Mouse (Mus musculus): ENCODE measurements at regions not wholly inside any gene's neighbourhood (a gene's known extent, or its start where the extent isn't known, plus 50 kb on each side); places are given as distances from the start of the nearest gene placed in this dataset.
A peak's percentile ranks its signal among the peaks of the same experiment; 100 is the strongest.
"Not testable (repeated sequence)": the region's sequence is repeated elsewhere in the genome, so short reads cannot be mapped to it uniquely, and the experiment has no call there.

DNA sequence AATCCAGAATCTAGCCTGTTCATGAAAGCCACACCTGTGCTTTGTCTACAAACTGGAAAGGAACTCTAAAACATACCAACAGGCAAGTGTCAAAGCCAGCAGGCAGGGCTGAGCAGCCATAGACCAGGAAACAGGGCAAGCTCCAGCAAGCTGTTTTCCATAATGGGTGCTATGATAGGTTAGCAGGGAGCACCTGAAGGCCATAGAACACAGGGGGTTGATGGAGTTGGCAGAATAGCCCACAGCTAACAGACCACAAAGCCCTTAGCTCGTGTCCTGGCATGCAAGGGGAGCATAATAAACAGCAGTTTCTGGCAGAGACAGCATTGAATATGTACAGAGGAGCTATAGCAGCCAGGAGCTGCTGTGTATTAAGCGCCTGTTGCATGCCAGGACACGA, 313.1 kb upstream of the Cdh5 start:
- no peak for DNase-seq (ENCODE audit: low read depth, low spot score)

DNA sequence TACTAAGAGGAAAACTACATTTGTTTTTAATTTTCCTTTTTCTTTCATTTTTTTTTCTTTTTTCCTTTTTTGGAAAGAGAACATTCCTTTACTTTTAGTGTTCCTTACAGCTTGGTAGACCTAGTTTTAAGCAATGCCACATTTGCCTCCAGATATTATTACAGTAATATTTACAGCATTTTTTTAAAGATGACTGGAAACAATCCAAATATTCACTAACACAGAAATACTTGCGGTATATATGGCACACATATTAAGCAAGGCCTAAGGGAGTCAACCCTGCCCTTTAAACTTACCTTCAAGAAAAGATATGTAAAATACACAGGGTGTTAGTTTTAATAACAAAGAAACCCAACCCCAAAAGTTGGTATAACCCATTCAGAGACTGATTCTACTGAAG, 308.1 kb upstream of the Cdh5 start:
- no peak for DNase-seq (ENCODE audit: low read depth, low spot score)

DNA sequence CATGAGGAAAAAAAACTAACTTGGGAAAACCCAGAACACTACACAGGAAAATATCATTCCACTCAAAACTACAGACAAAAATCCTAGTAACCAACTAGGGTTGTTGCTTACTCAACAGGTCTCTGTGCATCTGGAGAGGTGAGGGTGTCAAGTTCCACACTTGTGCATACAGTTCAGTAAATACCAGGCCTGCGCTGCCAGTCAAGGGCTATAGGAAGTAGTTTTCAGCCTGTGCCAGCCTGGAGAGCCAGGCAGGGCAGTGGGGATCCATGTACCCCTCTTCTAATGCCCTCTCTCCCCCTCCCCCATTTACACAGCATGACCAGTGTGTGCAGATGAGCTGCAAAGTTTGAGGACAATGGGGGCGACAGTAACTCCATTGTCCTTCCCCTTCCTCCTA, 302.8 kb upstream of the Cdh5 start:
- not testable (repeated sequence) for DNase-seq (ENCODE audit: low read depth, low spot score)

DNA sequence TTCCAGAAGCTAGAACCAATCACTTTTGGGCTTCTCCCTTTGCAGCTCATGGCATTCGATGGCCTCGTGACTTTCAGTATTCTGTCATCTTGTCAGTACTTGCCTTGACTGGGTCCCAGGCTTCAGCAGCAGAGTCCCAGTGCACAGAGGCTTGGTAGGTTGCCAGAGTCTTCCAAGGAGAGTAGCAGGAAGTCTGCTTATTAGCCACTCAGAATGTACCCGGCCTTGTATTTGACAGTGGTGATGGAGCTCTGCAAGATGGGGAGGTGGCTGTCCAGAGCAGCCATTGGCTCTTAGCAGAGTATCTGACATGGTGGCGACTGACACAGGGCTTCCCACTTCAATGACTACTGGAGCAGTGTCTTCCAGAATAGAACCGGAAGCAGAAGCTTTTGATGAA, 293.3 kb upstream of the Cdh5 start:
- no peak for DNase-seq (ENCODE audit: low read depth, low spot score)

DNA sequence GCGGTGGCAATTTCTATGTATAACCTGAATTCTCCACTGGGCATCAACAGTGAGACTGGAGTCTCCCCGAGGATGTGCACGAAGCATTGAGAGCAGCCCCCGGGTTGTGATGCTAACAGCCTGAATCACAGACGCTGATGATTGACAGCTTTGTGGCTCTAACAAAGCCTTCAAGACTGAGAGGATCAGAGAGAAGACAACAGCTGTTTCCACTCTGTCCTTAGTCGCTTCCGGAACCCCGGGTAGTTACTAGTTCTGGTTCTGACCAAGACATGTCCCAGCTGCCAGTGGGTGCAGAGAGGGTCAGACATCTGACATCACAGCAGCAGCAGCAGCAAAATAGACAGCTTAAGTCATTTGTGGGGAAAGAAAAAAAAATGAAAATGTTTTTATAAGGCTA, 292.8 kb upstream of the Cdh5 start:
- DNase-seq (ENCODE audit: low read depth, low spot score), result no peak

DNA sequence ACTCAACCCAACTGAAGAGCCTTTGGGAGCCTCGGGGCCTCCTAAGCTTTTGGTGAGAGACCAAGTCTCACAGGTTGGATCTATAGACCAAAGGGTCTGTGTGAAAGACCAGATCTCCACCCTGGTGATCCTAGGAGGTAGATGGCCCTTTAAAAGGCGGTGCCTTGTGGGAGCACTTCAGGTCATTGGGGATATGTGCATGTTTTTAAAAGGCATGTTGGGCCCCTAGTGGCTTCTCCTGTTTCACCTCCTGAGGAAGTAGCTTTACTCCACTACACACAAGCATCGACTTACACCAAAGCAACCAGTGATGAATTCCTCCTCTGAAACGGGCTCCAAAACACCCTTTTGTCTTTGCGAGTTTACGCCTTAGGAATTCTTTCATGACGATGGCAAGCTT, 292.3 kb upstream of the Cdh5 start:
- DNase-seq (ENCODE audit: low read depth, low spot score), result peak; percentile 35

DNA sequence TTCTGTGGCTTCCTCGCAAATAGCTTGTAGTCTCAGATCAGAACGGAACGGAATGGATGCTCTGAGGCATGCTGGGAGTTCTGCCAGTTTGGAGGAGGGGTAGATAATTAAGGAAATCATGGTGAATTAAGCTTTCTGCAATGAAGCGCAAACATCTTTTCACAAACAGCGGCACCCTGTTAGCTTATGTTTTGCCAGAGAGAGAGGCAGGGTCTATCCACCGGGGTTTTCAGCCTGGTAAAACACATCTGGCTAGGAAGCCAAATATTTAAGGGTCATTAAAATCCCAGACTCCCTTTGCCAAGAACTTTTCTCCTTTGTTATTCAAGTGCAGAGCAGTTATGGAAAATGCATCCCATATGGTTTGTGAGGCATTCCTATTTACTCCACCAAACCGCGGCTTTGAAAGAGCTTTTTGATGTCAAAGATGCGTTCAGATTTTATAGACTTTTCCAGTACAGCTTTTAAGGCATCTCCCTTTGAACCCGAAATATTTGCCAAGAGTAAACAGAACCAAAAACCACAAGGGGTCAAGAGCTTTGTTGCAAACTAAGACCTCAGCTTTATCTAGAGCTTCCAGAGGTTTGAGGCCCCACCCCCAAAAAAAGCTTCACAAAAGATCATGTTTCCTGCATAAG, 287.4 kb upstream of the Cdh5 start:
- peak; percentile 79 for DNase-seq (ENCODE audit: low read depth, low spot score)

DNA sequence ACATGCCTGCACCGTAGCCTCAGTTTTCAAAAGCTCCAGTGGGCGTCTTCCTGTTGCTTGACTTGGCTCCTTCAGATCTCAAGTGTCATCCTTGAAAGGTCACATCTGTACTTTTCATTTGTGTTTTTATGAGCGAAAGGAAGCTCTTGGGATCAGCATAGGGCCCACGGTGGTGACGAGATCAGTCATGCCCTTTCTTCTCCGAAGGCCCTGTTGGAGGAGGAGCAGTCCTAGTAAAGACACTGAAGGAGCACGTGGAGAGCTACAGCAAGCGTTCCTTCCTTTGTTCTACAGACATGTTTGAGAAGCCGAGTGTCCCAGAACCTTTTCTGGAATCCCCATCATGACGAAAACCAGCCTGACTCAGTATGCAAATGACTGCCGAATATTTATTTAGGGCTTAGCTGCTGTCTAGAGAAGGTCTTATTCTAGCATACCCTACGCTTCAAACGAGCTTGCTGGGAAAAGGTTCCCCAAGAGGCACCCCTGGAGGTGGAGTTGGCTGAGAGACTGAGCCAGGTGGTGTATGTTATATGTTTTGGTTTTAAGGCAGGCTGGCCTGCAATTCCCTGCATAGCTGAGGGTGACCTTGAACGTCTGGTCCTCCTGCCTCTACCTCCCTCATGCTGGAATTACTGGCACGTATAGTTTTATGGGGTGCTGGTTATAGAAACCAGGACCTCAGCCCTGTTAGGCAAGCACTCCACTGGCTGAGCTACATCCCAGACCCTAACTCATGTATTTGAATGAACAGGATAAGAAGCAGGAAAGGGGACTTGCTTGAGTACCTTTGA, 285.1 kb upstream of the Cdh5 start:
- peak; percentile 71 for DNase-seq (ENCODE audit: low read depth, low spot score)

DNA sequence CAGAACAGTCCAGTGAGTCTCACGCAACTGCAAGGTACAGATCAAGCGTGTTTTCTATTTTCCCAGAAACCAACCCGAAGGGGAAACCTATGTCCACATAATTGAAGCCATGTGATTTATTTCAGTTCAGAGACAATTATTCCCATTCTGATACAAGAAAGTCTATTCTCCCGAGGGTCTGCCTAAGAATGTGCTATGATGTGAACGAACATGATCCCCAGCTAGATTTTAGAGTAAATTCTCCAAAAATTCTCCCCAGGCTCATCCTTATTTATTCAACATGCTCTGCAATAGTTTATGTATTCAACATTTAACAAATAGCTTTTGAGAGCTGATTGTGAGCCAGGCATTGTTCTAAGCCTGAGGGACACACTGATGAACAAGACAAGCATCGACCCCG, 277.9 kb upstream of the Cdh5 start:
- DNase-seq (ENCODE audit: low read depth, low spot score), result no peak

DNA sequence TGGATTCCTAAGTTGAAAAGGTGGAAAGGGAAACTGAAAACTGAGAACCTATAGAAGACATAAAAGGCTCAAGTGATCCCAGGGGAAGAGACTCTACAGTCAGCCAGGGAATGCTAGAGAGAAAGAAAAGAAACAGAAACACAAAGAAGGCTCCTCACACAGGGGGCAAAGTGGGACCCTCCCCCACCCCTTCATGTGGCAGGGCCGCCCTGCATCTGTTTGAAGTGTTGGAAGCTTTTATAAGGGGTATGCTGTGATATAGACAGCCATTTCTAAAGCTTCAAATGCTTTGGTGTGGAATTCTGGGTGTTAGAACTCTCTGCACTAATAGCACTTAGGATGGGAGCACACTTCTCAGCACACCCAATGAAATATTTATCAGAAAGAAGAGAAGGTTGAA, 276.7 kb upstream of the Cdh5 start:
- no peak for DNase-seq (ENCODE audit: low read depth, low spot score)

DNA sequence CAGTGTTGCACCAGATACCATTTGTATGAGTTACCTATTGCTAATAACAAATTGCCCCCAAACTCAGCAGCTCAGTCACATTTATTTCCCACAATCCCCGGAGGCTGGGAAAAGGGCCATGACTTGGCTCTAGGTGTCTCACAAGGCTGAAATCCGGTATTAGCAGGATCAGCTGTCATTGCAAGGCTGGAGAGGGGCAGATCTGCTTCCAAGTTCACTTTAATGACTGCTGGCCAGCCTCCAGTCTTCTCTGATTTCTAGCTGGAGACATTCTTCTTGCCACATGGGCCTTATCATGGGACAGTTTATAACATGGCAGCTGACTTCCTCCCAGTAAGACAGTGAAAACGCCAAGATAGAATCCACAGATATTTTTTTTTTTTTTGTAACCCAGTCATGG, 276.1 kb upstream of the Cdh5 start:
- no peak for DNase-seq (ENCODE audit: low read depth, low spot score)

DNA sequence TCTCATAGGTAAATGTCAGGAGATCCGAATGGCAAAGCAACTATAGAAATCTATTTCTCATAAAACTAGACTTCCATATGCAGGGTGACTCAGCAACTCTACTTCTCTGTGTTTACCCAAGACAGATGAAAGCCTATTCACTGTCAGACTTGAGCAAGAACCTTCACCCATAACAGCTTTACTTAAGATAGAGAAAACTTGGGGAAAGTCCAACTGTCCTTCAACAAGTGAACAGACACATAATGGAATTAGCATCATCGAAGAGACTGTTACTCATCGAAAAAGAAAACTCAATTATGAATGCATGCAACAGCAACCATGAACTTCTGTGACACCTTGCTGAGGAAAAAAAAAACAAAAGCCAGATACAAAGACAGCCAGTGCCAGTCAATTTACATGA, 271.0 kb upstream of the Cdh5 start:
- no peak for DNase-seq (ENCODE audit: low read depth, low spot score)

DNA sequence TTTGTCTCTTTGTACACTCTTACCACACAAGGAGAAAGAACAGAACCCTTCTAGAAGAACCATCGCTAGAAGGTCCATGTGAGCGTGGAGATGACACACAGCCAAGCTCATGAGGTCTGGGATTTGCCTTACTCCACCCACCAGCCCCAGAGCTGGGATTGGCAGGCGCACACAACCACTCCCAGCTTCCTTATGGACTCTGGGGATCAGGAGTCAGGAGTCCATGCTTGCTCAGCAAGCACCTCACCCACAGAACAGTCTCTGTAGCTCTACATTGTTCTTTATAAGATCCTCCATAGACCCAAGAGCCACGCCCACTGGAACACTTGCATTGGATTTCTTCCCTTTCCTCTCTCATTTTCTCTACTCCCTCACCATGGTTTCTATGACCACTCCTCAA, 261.4 kb upstream of the Cdh5 start:
- no peak for DNase-seq (ENCODE audit: low read depth, low spot score)

DNA sequence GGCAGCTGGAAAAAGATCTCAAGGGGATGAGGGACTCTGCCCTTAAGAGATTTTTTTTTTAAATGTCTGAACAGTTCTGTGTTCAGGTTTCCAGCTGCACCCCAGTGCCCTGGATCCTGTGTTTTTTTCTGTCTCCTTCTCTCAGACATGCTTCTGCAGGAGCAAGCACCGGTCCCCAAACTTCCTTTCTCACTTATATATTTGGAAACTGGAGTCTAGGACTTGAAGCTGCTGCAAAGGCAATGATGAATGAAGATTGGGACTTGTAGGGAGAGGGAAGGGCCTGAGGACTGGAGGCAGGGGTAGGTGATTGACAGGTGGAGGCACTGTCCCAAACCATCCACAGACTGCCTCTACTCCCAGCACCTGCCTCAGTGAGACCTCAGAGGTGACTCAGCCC, 255.5 kb upstream of the Cdh5 start:
- no peak for DNase-seq (ENCODE audit: low read depth, low spot score)

DNA sequence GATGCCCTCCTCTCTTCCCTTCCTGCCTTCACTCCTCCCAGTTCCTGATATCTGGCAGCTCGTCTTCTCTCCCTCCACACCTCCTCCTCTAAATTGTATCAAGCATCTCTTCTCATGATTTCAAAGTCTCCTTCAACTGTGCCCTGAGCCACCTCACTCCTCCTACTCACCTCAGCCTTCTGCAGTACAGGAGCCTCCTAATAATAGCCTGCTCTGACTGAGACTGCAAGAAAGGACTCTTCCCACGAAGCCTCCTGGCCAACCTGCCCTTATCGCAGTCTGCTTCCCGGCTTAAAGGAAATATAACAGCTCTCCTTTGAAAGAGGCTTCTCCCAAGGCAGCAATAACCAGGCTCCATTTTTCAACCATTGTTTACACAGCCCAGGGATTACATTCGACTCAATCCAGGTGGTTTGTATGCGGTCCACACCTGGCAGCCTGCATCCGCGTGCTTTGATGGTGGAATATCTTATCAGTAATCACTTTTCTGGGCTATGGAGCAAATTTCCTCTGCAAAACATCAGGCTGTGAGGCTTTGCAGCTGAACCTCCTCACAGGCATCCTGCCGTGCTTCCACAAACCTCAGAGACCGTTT, 254.9 kb upstream of the Cdh5 start:
- DNase-seq (ENCODE audit: low read depth, low spot score), result no peak

DNA sequence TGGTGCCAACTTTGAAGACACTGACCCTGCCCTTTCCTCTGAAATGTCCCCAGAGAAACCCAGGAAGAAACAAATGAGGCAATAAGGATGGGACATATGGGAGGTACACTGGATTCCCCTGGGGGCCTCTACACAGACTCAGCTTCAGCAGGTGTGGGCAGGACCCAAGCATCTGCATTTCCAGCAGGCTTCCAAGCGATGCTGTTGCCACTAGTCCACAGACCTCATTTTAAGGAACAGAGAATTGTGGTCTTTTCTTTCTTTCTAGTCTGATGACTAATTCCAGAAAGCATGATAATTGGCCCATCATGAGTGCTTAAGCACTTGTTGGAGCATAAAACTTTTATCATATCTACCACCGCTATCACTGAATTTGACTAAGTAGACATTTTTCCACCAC, 251.6 kb upstream of the Cdh5 start:
- DNase-seq (ENCODE audit: low read depth, low spot score), result no peak

DNA sequence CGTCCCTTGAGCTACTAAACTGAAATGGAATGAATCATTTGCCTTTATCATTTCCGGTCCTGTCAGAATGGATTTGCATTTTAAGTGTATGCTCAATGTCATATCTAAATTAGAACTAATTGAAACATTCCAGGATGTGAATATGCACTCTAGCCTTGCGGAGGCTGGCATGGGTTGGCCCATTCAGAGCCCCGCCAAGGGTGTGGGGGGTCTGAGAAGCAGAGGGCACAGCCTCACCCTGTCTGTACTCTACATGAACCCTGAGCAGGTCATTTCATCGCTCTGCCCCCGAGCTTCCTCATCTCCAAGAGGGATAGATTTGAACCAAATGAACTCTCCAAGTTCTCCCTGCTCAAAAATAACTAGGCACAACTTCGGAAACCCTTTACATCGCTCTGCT, 250.1 kb upstream of the Cdh5 start:
- DNase-seq (ENCODE audit: low read depth, low spot score), result no peak

DNA sequence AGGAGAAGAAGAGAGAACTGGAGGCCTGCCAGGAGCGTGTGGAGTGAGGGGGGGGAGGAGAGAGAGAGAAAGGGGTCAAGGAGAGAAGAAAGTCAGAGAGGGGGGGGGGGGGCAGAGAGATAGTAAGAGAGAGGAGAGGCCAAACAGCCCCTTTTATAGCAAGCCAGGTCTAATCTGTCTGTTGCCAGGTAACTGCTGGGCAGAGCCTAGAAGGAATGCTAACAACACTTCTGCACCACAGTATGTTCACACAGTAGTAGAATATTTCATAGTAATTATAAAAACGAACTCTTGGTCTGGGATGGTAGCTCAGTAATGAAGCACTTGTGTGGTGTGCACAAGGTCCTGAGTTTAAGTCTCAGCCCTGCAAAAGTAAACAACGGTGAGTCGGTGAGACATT, 248.4 kb upstream of the Cdh5 start:
- no peak for DNase-seq (ENCODE audit: low read depth, low spot score)

DNA sequence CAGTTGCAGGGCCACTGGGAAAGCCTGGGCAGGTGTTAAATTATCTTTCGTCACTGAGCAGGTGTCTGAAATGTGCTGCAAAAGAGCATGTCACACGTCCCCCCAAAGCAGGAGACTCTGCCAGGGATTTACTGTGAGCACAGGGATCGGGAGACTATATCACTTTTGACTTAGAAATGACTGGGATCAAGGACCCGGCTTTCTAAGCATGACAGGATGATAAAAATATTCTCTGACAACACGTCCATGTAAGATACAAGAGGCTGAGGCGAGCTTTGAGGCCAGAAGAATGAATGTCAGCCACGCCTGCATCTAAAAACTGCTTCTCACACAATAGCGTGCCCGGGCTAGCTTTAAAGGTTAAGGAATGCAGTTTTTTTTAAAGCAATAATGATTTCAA, 246.1 kb upstream of the Cdh5 start:
- DNase-seq (ENCODE audit: low read depth, low spot score), result no peak

DNA sequence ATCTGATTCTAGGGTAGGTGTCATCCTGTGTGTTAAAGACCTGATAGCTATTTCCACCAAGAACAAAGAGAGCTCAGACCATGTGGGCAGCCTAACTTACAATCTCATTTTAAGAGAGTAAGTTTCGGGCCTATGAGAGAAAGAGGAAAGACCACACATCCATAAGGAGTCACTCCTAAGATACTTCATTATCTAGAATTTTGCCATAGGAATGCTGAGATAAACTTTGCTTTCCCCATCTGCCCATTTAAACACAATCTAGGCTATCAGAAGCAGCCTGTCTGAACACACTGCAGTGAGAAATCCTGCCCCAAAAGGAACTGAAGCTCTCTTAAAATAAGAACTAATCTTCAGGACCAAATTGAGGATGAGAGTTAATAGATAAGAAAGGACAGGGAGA, 242.3 kb upstream of the Cdh5 start:
- DNase-seq (ENCODE audit: low read depth, low spot score), result no peak

DNA sequence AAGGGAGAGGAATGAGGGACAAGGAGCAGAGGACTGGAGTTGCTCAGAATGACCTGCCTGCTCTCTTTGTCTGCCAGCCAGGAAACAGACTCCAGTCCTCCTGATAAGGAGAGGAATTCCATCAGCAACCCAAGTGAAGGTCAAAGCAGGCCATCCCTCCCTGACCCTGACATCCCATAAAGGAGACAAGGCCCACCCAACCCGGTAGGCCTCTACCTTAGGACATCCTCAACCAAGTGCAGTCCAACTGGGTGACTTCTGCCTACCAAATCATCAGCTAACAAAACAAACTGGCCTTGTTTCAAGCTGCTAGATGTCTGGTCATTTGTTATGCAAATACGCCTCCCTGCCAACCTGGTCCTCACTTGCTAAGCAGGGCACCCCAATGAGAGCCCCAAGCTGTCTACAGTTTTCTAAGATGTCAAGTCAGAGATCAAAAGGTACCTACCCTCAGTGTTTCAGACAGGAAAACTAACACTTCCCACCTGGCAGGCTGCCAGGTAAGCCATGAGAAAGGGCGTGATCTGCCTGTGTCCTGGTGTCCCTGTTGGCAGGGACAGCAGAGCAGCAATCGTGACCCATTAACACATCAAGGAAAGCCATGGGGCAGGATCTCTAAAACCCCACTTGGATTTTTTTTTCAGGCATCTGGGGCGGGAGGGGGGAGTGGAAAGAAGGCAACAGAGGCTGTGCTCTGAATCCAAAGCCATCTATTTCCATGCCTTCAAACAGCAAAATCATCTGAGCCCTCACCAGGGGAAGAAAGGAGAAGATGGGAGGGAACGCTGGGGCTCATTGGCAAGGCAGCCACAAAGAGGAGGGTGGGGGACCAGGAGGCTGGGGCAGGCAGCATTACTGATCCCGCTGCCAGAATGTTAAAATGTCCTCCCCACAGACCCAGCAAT, 227.6 kb upstream of the Cdh5 start:
- DNase-seq (ENCODE audit: low read depth, low spot score), result no peak

DNA sequence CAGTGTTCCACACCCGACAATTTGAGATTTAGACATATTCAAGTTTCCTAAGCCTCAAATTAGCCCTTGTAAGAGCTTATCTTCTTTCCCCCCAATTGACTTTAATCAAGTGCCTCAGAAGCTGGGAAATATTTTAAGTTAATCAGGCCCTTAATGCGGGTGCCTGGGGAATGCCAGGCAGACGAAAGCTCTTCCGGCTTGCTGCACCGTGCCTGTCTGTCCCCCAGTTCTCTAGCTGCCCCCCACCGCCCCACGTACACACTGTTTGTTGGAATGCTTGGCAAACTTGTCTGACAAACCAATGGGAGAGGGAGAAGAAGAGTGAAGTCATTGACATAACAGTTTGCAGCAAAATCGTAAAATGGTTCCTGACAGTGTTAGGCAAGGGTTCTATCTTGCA, 226.9 kb upstream of the Cdh5 start:
- no peak for DNase-seq (ENCODE audit: low read depth, low spot score)

All from forelimb bud, embryonic 11.5 days (tissue).